Mouse (Mus musculus): ENCODE measurements around the gene 1700037H04Rik. TPM values are rescaled to one million over a fixed set of nuclear protein-coding genes. Genes with fewer than 3 reads are reported as not detected.
A peak's percentile ranks its signal among the peaks of the same experiment; 100 is the strongest.

The 1700037H04Rik gene
- total RNA-seq, 2 experiments from 2014 or later = 9.7 to 17.7 TPM

- no peak for DNase-seq
Measured at GRCm38 (mm10) chr2:131146193-131147042, 13.5 kb downstream of the 1700037H04Rik start.

GRCm38 (mm10) chr2:131145536-131145935 lies 14.3 kb downstream of the 1700037H04Rik start:
- DNase-seq = no peak

DNA sequence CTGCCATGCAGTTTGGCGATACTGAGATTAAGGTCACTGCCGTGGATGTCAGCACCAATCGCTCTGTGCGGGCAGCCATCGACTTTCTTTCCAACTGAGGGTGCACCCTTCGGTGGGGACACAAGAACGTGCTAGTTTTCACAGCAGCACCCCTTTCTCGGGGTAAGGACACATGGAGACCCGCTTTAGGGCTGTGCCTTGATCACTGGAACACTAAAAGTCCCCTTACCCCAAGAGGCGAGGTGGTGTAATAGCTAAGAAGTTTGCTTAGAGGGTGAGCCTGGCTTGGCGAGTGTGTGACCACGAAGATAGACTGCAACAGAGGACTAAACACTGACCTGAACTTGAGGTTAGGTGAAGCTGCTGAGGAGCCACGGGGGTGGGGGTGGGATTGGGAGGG lies 14.8 kb downstream of the 1700037H04Rik start:
- DNase-seq = no peak

DNA sequence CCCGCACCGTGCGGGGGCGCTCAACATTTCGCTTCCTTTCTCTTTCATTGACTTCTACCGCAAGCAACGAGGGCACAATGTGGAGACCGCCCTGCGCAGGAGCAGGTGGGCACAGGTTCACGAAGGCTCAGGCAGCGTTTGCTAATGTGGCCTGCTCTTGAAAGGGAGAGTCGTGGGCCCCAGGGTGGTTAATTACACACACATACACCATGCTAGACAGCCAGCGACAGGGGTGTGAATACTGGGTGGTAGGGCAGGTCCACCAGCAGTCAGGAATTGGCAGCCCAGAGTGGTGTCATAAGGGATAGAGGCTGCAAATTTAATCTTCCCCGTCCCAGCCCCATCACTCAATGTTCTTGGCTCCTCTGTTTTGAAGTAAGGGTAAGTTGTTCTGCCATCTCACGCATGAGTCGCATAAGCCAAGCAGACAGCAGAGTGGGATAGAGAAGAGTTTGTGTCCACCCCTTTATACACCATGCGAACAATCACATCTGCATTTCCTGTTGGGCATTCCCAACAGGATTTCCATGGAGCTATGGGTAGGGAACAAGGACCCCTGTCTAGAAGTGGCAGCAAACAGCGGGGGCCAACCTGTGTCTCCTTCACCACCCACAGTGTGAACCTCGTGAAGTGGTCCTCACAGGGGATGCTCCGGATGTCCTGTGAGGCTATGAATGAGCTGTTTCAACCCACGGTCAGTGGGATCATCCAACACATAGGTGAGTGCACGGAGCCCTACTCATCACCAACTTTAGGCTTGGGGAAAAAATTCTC lies 16.7 kb downstream of the 1700037H04Rik start:
- DNase-seq = peak in 1 of 2 experiments; percentile 10

DNA sequence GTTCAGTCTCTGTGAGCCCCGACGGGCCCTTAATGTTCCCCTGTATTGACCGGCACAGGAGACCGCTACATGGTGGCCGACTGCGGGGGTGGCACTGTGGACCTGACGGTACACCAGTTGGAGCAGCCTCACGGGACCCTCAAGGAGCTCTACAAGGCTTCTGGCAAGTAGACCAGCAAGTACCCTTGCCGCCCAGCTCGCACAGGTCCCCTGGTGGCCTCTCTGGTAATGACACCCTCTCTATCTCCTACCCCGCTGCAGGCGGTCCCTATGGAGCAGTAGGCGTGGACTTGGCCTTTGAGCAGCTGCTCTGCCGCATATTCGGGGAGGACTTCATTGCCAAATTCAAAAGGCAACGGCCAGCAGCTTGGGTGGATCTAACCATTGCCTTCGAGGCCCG lies 17.3 kb downstream of the 1700037H04Rik start:
- peak; percentile 87 to 88 for DNase-seq

- peak in 1 of 2 experiments; percentile 7 for DNase-seq
Measured at GRCm38 (mm10) chr2:131141336-131141986, 18.4 kb downstream of the 1700037H04Rik start.

DNA sequence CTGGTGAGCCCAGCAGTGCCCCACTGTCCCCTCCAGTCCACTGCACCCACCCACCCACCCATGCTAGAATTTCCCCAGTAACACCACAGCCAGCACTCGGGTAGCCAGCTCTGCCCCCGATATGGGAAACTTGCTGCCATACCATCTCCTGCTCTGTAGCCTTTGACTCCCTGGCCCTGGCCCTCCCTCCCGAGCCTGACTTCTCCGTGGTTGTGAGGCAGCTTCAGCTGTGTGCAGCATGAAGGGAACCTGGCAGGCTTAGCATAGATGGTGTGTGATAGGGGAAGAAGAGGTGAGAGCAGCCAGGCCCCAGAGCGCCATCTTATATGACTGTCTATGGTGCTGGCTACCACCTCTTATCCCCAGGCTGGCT lies 19.4 kb downstream of the 1700037H04Rik start:
- no peak for DNase-seq

DNA sequence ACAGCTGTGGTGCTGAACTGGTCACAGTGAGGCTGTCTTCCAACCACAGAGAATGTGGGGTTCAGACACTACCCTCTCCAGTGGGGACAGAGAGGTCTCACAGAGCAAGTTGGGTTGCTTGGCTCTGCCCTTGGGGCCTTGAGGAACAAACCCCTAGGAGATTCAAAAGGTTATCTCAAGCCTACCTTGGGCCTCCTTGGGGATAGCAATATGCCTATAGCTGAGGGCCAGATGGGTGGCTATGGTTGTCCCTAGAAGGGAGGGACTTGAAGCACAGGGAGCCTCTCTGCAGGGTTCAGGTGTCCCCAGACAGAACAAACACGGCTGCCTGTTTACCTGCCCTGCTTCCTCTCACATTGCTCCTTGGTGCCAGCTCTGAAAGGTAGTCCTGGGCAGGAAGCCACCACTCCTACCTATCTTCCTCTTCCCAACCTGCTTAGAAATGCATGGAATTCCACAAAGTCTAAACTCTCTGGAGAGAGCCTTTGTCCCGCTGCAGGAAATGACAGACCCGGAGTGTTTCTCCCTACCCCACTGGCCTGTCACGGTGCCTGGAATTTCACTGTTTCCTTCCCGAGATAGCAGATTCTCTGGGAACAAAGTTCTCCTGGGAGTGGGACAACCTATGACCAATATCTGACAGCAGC lies 19.9 kb downstream of the 1700037H04Rik start:
- DNase-seq = peak; percentile 56 to 83

- peak in 1 of 2 experiments; percentile 7 for DNase-seq
Measured at GRCm38 (mm10) chr2:131139287-131139686, 20.6 kb downstream of the 1700037H04Rik start.

DNA sequence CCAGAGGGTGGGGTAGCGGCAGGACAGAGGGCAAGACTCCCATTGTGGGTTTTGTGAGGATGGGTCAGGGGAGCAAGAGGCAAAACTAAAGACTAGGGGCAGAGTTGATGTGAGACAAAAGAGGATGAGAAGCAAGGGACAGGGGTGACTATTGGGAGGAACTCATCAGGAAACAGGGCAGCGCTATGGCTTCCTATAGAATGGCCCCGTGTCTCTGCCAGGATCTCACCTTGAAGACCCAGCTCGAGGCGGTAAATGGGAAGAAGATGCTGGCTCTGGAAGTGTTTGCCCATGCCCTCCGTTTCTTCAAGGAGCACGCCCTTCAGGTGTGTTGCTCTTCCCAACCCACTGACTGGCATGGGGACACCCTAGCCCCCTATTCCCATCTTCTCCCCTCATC lies 21.1 kb downstream of the 1700037H04Rik start:
- no peak for DNase-seq

GRCm38 (mm10) chr2:131138296-131138695 lies 21.6 kb downstream of the 1700037H04Rik start:
- peak in 1 of 2 experiments; percentile 4 for DNase-seq

GRCm38 (mm10) chr2:131135521-131136139 lies 24.3 kb downstream of the 1700037H04Rik start:
- peak in 1 of 2 experiments; percentile 9 for DNase-seq

- peak in 1 of 2 experiments; percentile 21 for DNase-seq
Measured at GRCm38 (mm10) chr2:131134826-131135400, 25.0 kb downstream of the 1700037H04Rik start.

DNA sequence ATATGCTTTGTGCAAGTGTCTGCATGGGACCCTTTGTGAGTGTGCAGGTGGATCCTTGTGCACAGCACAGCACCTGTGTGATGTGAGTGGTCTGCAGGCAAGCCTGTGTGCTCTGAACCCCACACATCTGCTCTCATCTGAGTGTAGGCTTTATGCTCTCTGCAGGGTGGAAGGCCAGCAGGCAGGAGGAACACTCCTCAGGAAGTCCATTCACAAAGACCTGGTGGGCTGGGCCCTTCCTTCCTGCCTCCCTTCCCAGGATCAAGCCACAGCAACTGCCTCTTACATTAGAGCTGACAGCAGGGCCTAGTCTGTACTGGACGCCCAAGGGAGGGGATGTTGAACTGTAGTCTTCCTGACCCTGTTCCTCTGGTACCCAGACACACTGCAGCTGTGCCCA lies 25.5 kb downstream of the 1700037H04Rik start:
- DNase-seq = peak; percentile 56 to 89

DNA sequence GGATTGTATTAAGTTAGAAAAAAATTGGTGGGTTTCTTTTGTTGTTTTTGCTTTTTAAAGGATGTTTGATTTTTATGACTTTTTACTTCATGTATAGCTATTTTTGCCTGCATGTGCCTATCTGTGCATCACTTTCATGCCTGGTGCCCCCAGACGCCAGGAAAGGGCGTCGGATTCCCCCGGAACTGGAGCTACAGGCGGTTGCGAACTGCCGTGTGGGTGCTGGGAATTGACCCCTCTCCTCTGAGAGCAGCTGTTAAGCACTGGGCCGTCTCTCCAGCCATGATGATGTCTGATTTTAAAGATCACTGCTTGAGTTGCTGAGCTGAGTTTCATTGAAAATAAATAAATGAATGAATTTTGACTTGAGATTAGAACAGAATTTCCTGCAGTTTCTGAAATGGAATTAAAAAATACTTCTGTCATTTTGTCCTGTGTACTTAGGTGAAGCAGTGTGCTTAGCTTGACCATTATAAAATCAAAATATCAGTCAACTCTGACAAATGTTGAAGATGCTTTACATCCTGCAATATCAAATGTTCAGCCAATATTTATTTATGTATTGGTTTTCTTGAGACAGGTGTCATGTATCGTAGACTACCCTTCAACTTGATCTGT lies 26.8 kb downstream of the 1700037H04Rik start, which contains the start of gene Gm11037:
Gm11037 (plus strand) TSS at position 568 of the 618 bp plus-strand sequence.
- no peak for DNase-seq

DNA sequence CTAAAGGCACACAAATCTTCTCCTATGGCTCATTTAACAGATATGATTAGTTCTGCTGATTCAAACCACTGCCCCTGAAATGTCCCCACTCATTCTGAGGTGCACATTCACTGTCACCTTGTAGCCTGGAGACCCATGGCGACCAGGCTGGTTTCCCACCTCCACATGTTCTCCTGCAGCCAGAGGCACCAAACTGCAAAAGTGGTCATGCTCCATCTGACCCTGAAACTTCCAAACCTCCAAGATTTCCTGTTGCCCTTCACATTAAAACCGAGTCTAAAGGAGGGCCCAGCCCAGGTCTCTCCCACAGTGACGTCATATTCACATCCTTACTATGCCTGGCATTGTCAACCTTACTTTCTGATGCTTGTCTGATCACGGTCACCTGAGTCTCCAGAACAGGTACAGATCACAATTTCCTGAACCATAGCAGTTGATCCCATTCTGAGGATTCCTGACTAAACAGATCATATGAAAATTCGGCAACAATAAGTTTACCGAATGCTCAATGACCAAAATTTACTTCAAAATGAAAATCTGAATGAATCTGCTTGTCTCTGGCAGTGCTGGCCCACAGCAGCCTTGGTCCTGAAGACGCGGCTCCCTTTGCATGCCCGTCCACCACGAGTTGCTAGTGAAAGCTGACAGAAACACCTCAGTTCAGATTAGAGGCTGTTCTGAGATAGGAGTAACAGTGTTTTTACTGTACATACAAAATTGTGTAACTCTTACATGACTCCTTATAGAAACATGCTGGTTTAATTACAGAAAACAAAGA lies 27.6 kb downstream of the 1700037H04Rik start:
- no peak for DNase-seq

DNA sequence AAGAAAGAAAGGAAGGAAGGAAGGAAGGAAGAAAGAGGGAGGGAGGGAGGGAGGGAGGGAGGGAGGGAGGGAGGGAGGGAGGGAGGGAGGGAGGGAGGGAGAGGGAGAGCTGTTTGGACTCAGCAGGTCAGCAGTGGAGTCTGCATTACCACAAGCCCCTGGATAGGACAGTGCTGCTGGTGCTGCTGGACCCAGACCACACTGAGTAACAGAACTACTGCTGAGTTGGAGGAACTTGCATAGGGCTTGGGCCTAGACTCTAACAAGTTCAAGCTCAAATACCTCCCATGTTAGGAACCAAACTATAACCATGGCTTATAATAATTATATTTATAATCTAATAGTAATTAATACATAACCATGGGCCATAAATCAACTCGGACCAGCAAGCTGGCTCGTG lies 29.0 kb downstream of the 1700037H04Rik start:
- DNase-seq = no peak

- DNase-seq = peak; percentile 47 to 74
Measured at GRCm38 (mm10) chr2:131129836-131130235, 30.0 kb downstream of the 1700037H04Rik start.

- no peak for DNase-seq
Measured at GRCm38 (mm10) chr2:131128636-131129157, 31.2 kb downstream of the 1700037H04Rik start.

Measured in heart, adult 18-20 months (tissue).